Comparison of ENCODE assay signal across 10 mouse cellular contexts in genomic region chr1:87574353-87574752, GRCm38 (mm10). TPM values are rescaled to one million over a fixed set of nuclear protein-coding genes. Genes with fewer than 3 reads are reported as not detected.
DNase-seq lines count a peak whose midpoint lies in the region; ATAC-seq and TF ChIP-seq lines count a peak whose summit lies in the region.
"Had no signal": no experiment of that assay in that cellular context is flagged by ENCODE, and none has a peak within 500 bp of the region (broad histone marks: within the 10 kb centered on the region; RNA-seq: fewer than 3 reads in every experiment).

No protein-coding gene starts in this region.

- no peaks in the 10 kb centered on the region for H3K9me3 ChIP-seq in forebrain, embryonic 16.5 days (ENCODE audit: control insufficient read depth, low read length)
- H3K9me3 ChIP-seq in midbrain, embryonic 14.5 days (ENCODE audit: control insufficient read depth, low read length) = no peaks in the 10 kb centered on the region
- H3K9me3 ChIP-seq: limb, embryonic 13.5 days had no signal

- no peaks in the 10 kb centered on the region for H3K79me2 ChIP-seq in C2C12 (ENCODE audit: control insufficient read depth, insufficient read depth)

- no peak for TF ChIP-seq CTCF in kidney, adult 2 months (conservative IDR thresholded peaks at IDR 0.05; ENCODE audit: insufficient read depth, insufficient read length, low read depth, low read length)
- no peak for TF ChIP-seq CTCF in C2C12 (IDR thresholded peaks at IDR 0.05; ENCODE audit: control insufficient read depth, insufficient read depth, insufficient read length)

- H3K4me2 ChIP-seq in forebrain, embryonic 16.5 days (ENCODE audit: low read length) = no peak overlapping the region
- no peak overlapping the region for H3K4me2 ChIP-seq in midbrain, embryonic 14.5 days (ENCODE audit: low read length)
- H3K4me2 ChIP-seq: limb, embryonic 13.5 days had no signal

- peak overlapping the region; percentile 56 for H3K4me3 ChIP-seq in kidney, adult 2 months (ENCODE audit: insufficient read depth, low read depth, low read length)
- no peak overlapping the region for H3K4me3 ChIP-seq in C2C12 (ENCODE audit: insufficient read depth, poor library complexity, severe bottlenecking)
- H3K4me3 ChIP-seq in forebrain, embryonic 16.5 days (replicated peaks; ENCODE audit: low read length) = no peak overlapping the region
- no peak overlapping the region for H3K4me3 ChIP-seq in midbrain, embryonic 14.5 days (replicated peaks; ENCODE audit: low read depth, low read length)
- H3K4me3 ChIP-seq: limb, embryonic 13.5 days had no signal

- H3K79me3 ChIP-seq in C2C12 (ENCODE audit: low read depth) = no peaks in the 10 kb centered on the region

- H3K4me1 ChIP-seq in kidney, adult 2 months (ENCODE audit: control insufficient read depth, insufficient read depth, low read length) = peaks cover 13% of the 10 kb centered on the region
- H3K4me1 ChIP-seq in forebrain, embryonic 16.5 days (replicated peaks; ENCODE audit: control insufficient read depth, insufficient read depth, low read length) = peaks cover 13% of the 10 kb centered on the region
- peaks cover 8% of the 10 kb centered on the region for H3K4me1 ChIP-seq in midbrain, embryonic 14.5 days (ENCODE audit: control insufficient read depth, insufficient read depth, low read length)

- no peak for TF ChIP-seq POLR2A in kidney, adult 2 months (IDR thresholded peaks at IDR 0.05; ENCODE audit: low read depth, low read length)

- peak overlapping the region; percentile 99 for H3K27ac ChIP-seq in kidney, adult 2 months (ENCODE audit: insufficient read depth, low read depth, low read length)
- peak overlapping the region; percentile 31 for H3K27ac ChIP-seq in forebrain, embryonic 16.5 days (ENCODE audit: low read length)
- no peak overlapping the region for H3K27ac ChIP-seq in midbrain, embryonic 14.5 days (replicated peaks; ENCODE audit: low read depth, low read length)

- ATAC-seq in forebrain, embryonic 16.5 days = peak; percentile 90
- ATAC-seq in midbrain, embryonic 14.5 days (ENCODE audit: low FRiP score, low TSS enrichment) = peak; percentile 84
- ATAC-seq in frontal cortex, adult (ENCODE audit: low TSS enrichment) = no peak

- WGBS in kidney, adult 2 months = 22% methylated on average over 6 of the region's 6 CpGs
- 16% methylated on average over 6 of the region's 6 CpGs for WGBS in forebrain, embryonic 16.5 days
- 19% methylated on average over 6 of the region's 6 CpGs for WGBS in midbrain, embryonic 14.5 days

- H3K27me3 ChIP-seq in kidney, adult 2 months (replicated peaks; ENCODE audit: control insufficient read depth, insufficient read depth, low read length) = no peaks in the 10 kb centered on the region
- no peaks in the 10 kb centered on the region for H3K27me3 ChIP-seq in C2C12 (ENCODE audit: control insufficient read depth, insufficient read depth, insufficient read length)
- no peaks in the 10 kb centered on the region for H3K27me3 ChIP-seq in forebrain, embryonic 16.5 days (replicated peaks; ENCODE audit: control insufficient read depth, insufficient read depth, low read length)
- H3K27me3 ChIP-seq in midbrain, embryonic 14.5 days (ENCODE audit: control insufficient read depth, insufficient read depth, low read length) = no peaks in the 10 kb centered on the region
- H3K27me3 ChIP-seq: limb, embryonic 13.5 days had no signal

- no peak for DNase-seq in kidney, adult 2 months
- DNase-seq in kidney, postnatal 14 days = no peak
- peak; percentile 69 for DNase-seq in midbrain, embryonic 14.5 days
- no peak for DNase-seq in thymus, postnatal 0 days (ENCODE audit: low spot score)
- DNase-seq in frontal cortex, postnatal 10 days (ENCODE audit: low spot score in 2 of 2) = no peak
- DNase-seq: thymus, adult 2 months had no signal

- no peak overlapping the region for H3K9ac ChIP-seq in forebrain, embryonic 16.5 days (replicated peaks; ENCODE audit: low read depth, low read length)
- H3K9ac ChIP-seq in midbrain, embryonic 14.5 days (replicated peaks; ENCODE audit: low read length) = no peak overlapping the region
- H3K9ac ChIP-seq: limb, embryonic 13.5 days had no signal

- H3ac ChIP-seq in C2C12 (ENCODE audit: control insufficient read depth, insufficient read length, low read depth) = no peak overlapping the region

- no peaks in the 10 kb centered on the region for H3K36me3 ChIP-seq in kidney, adult 2 months (ENCODE audit: control insufficient read depth, insufficient read depth, low read length)
- H3K36me3 ChIP-seq in C2C12 (ENCODE audit: control insufficient read depth, insufficient read depth) = no peaks in the 10 kb centered on the region
- H3K36me3 ChIP-seq in forebrain, embryonic 16.5 days (ENCODE audit: control insufficient read depth, insufficient read depth) = no peaks in the 10 kb centered on the region
- no peaks in the 10 kb centered on the region for H3K36me3 ChIP-seq in midbrain, embryonic 14.5 days (ENCODE audit: control insufficient read depth, insufficient read depth, low read length)
- H3K36me3 ChIP-seq: limb, embryonic 13.5 days had no signal

TF ChIP-seq in C2C12, 6 proteins besides CTCF, POLR2A, EP300 and RAD21:
- TF ChIP-seq MYOD1 (IDR thresholded peaks at IDR 0.05; ENCODE audit: control insufficient read depth, insufficient read length, low read depth) (no peak), MAX (IDR thresholded peaks at IDR 0.05) (no peak), MYOG (IDR thresholded peaks at IDR 0.05; ENCODE audit: control insufficient read depth, extremely low read depth, insufficient read length) (no peak), CEBPB (IDR thresholded peaks at IDR 0.05; ENCODE audit: low read depth) (peak; percentile 41), FOSL1 (IDR thresholded peaks at IDR 0.05; ENCODE audit: insufficient read depth, low read length, poor library complexity, severe bottlenecking) (no peak)

RNA-seq across cellular contexts. Expression of gene Ngef, which starts 0.7 kb away (rescaled TPM):
- polyA plus RNA-seq in kidney, adult 2 months (2012; rRNA removed) = 38.1 and 39.3 TPM in 2 replicates
- 15.6 TPM for polyA plus RNA-seq in C2C12 (2012; fragmentation: generic; extraction: Trizol)
- polyA plus RNA-seq in forebrain, embryonic 16.5 days (2015; fragmentation: Nextera tagmentation; extraction: Ambion mirVana) = 26.3 and 36.4 TPM in 2 replicates
- polyA plus RNA-seq in midbrain, embryonic 14.5 days (2014; fragmentation: Nextera tagmentation; extraction: Ambion mirVana) = 13.0 and 16.6 TPM in 2 replicates
- 0.10 and 0.18 TPM in 2 replicates for polyA plus RNA-seq in thymus, postnatal 0 days (2015; fragmentation: Nextera tagmentation; extraction: Ambion mirVana)

RNA-seq across cellular contexts. Expression of gene Inpp5d, which starts 45.8 kb away (rescaled TPM):
- polyA plus RNA-seq in kidney, adult 2 months (2012; rRNA removed) = 18.6 and 20.0 TPM in 2 replicates
- 0.06 TPM for polyA plus RNA-seq in C2C12 (2012; fragmentation: generic; extraction: Trizol)
- polyA plus RNA-seq in forebrain, embryonic 16.5 days (2015; fragmentation: Nextera tagmentation; extraction: Ambion mirVana) = 2.8 and 4.3 TPM in 2 replicates
- 1.9 and 4.6 TPM in 2 replicates for polyA plus RNA-seq in midbrain, embryonic 14.5 days (2014; fragmentation: Nextera tagmentation; extraction: Ambion mirVana)
- 41.0 and 43.6 TPM in 2 replicates for polyA plus RNA-seq in thymus, postnatal 0 days (2015; fragmentation: Nextera tagmentation; extraction: Ambion mirVana)

Comparison
In these comparisons a context has a peak if more than half of its experiments do, and no peak if none do; other contexts are left out.
1. RNA of gene Ngef, which starts 0.7 kb away (polyA plus RNA-seq): 38.1 to 39.3 TPM in kidney, adult 2 months, 26.3 to 36.4 TPM in forebrain, embryonic 16.5 days, 15.6 TPM in C2C12 (single experiment) and 13.0 to 16.6 TPM in midbrain, embryonic 14.5 days; 0.10 to 0.18 TPM in thymus, postnatal 0 days; every median in the first group is over 10 times any median in the second.